Mouse (Mus musculus) CD4-positive, CD25-positive, alpha-beta regulatory T cell, adult 2 months (primary cell): ENCODE data around the gene Klf3.
A peak's percentile ranks its signal among the peaks of the same experiment; 100 is the strongest.

Experiments
- DNase-seq: peaks from one replicate; pipeline ENCODE4 v3.0.0-alpha.2; 2012; ENCODE audit warnings: low read depth, low spot score

The Klf3 gene

DNA sequence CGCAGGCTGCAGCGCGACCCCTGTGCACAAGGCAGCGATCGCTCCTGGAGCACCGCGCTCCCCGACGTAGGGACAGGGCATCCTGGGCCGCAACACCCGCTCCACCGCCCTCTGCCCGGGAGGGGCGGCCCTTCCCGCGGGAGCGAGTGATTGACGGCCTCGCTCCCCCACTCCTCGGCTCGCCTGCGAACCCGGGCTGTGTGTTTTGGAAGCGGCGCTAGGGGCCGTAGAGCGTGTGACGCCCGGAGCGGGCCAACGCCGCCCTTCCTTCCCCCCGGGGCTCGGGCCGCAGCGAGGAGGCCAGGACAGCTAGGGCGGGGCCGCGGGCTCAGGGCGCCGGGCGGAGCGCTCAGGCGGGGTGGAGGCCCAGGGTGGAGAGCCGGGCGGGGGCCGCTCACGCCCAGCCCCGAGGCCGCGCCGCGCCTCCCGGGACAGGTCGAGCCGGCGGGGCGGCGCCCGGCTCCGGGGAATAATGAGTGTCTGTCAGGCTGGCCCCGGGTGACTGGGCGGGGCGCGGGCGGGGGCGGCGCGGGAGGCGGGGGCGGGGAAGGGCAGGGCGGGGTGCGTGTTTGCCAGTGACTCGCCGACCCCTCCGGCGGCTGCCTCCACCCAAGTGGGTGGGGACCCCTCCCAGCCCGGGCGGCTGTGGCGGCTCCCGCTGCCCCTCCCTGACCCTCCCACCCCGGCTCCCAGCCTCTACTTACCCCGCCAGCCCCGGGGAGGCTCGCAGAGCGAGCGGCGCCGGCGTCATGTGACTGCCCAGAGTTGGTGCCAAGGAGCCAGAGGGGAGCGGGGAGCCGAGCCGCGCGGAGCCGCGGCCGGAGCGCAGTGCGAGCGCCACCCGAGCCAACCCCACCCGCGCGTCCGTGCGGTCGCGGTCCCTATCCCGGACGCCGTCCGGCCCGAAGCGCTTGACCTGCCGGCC, at the start of gene Klf3:
TSS of gene Klf3 (plus strand) at position 594 of the 925 bp plus-strand sequence.
- DNase-seq = peak; percentile 91

- peak; percentile 53 for DNase-seq
Observed at GRCm38 (mm10) chr5:64762295-64762694, 40.9 kb upstream of the Klf3 start.

GRCm38 (mm10) chr5:64764452-64764851, 38.7 kb upstream of the Klf3 start:
- DNase-seq = peak; percentile 52

DNA sequence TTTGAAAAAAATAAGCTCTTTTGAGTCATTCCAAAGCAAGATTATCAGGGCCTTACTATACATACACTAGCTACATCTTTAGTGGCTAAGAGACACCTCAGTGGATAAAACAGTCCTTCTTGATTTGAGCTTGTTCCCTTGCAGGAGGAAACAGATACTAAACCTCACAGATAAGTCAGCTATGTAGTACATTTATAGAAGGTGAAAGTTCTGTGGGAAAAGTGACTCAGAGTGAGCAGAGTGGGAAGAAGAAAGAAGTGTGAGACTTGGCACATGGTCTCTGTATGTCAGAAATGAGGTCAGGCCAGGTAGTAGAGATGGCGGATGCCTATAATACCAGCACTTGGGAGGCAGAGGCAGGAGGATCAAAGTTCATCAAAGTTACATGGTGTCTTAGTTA, 37.4 kb upstream of the Klf3 start:
- peak; percentile 41 for DNase-seq

GRCm38 (mm10) chr5:64766626-64767025, 36.6 kb upstream of the Klf3 start:
- no peak for DNase-seq

- peak; percentile 60 for DNase-seq
Observed at GRCm38 (mm10) chr5:64771619-64772018, 31.6 kb upstream of the Klf3 start.

GRCm38 (mm10) chr5:64778211-64778610, 25.0 kb upstream of the Klf3 start:
- DNase-seq = peak; percentile 30

- no peak for DNase-seq
Observed at GRCm38 (mm10) chr5:64779285-64779684, 23.9 kb upstream of the Klf3 start.

DNA sequence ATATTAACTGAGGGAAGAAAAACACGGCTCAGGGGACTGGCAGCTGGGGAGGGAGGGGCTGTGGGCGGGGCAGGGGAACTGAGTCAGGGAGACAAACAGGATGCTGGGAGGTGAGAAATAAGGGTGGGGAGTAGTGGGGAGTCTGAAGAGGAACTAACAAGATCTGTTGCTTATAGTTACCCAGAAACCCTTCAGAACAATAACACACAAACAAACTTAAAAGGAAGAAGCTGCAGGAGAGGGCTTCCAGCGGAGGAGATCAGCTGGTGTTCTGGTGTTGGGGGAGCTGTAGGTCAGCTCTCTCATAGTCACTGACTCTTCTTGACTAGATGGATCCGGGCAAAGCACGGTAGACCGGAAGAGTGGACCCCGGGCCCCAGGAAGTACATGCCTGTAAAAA, 22.4 kb upstream of the Klf3 start:
- DNase-seq = peak; percentile 77

GRCm38 (mm10) chr5:64788175-64788574, 15.0 kb upstream of the Klf3 start:
- DNase-seq = no peak

- no peak for DNase-seq
Observed at GRCm38 (mm10) chr5:64798209-64798608, 5.0 kb upstream of the Klf3 start.

DNA sequence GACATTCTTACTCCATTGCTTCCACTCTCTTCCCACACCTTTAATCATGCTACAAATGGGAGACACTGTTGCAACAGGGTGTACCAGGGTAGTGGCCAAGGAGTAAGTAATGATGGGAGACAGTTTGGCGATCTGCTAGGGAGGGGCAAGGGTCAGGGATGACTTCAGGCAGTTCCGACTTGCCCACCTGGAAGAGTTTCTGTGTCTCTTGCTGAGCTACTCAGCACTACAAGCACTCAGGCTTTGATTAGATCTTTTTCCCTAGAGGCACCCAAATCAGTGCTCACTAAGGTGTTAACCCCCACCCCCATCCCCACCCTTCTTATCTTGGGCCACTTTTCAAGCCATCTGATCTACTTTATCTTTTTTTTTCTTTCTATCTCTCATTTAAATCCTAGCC, 1.6 kb upstream of the Klf3 start:
- DNase-seq = no peak

GRCm38 (mm10) chr5:64802143-64802542, 1.0 kb upstream of the Klf3 start:
- peak; percentile 40 for DNase-seq

GRCm38 (mm10) chr5:64803720-64804462, 703 bp downstream of the Klf3 start:
- DNase-seq = peak; percentile 72

DNA sequence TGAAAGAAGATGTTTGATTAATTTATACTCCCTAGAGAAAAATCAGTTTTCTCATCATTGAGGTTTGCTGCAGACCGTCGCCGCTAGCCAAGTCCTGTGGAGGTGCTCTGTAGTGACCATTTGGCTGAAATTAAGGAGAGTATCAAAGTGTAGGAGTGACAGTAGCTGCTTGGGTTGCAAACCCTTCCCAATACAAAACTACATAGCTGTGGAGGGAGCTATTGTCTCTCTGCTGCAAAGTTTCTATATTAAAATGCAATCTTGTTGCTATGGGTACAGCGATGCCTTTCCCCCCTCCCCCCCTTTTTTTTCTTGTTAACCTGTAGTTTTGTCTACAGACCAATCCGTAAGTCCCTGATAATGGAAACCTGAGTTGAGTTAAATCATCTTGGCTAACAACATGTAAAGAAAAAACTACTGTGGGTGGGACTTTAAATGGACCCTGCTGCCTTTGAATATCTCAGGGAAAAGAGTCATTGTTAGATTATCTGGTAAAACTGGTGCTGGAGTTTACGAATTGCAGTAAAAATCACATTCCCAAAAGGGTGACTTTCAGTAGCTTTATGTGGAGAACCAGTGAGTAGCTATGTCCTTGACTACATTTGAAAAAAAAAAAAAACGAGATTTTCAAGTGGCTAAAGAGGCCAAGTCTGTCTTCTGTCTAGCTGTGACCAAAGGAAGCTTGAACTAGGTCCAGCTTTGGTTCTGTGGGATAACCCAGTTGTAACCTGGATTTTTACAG, 2.1 kb downstream of the Klf3 start:
- DNase-seq = peak; percentile 68

GRCm38 (mm10) chr5:64805873-64806505, 2.8 kb downstream of the Klf3 start:
- peak; percentile 80 for DNase-seq

GRCm38 (mm10) chr5:64806600-64806999, 3.4 kb downstream of the Klf3 start:
- DNase-seq = no peak

DNA sequence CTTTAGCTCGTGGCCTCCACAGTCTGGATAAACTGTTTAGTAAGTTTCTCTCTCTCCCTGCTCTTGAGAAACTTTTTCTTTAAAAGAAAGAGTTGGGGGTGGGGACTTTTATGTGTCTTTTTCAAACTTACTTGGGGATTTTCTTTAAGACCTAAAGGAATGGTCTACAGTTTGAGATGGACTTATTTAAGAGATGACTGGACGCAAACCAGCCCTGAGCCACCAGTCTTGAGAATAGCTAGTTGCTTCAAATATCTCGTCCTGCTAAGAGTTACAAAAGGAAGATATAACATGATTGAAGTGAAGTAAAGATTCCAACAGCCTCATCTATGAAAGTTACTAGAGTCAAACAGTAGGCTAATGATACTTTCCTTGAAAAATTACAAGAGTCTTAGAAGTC, 4.0 kb downstream of the Klf3 start:
- peak; percentile 43 for DNase-seq

- peak; percentile 33 for DNase-seq
Observed at GRCm38 (mm10) chr5:64807603-64808002, 4.4 kb downstream of the Klf3 start.

DNA sequence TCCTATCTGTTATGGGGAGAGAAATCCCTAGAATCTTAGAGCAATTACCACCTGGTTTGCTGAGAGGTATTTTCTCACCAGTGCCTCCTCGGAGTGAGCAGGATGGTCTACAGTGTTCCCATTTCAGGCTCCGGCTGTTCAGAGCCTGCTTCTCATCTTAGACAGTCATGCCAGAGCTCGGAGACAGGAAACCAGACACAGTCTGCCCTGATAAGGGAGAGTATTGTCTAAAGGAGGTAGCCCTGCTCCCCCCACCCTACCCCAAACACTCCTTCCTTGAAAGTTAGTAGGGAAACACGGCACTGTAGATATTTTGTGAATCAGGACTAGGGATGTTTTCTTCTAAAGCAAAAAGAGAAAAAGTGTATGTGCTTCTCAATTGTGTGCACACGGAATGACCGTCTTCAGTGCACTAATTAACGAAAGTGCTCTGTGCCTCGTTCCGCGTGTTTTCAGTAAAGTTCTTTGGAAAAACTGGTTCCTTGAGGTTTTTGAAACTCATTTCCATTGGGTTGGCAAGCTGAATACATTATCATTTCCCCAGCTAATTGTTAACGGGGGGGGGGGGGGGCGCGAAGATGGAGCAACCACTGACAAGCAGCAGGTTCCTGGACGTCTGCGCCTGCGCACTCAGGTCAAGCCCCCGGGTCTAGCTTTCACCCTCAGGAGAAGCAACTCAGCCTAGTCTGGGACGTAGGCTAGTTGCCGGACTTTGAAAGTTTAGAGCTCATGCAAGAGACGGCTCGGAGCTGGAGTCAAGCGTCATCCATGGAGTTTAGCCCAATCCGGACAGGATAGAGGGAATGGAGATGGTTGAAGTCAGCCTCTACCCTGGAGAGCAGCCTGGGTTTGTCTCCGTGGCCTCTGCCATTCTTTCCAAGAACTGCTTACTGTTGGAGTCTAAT, 5.2 kb downstream of the Klf3 start:
- DNase-seq = peak; percentile 50
